Mouse (Mus musculus) bone marrow, adult 2 months (tissue): ENCODE data around the gene Macf1. TPM values are rescaled to one million over a fixed set of nuclear protein-coding genes. Genes with fewer than 3 reads are reported as not detected.

ENCODE experiments used
- H3K27ac ChIP-seq: fragments of 200-500 bp; 2 replicates; pipeline ENCODE4 v1.5.1; 2012; ENCODE audit warnings: low read depth, mild to moderate bottlenecking, control low read depth, inconsistent platforms, low read length; ENCODE audit not compliant: control insufficient read depth, poor library complexity, insufficient read depth
- H3K4me1 ChIP-seq: fragments of 200-500 bp; 2 replicates; pipeline ENCODE4 v1.6.1; 2011; ENCODE audit warnings: low read length; ENCODE audit not compliant: control insufficient read depth, insufficient read depth
- H3K4me3 ChIP-seq: fragments of 200-500 bp; replicated peaks from 2 replicates; pipeline ENCODE3; 2011; ENCODE audit warnings: mild to moderate bottlenecking, low read depth, low read length, control low read depth; ENCODE audit not compliant: control insufficient read depth
- CTCF ChIP-seq: fragments of 200-500 bp; IDR thresholded peaks from 2 replicates; pipeline ENCODE4 v1.5.1; 2011; ENCODE audit warnings: low read length, control low read depth; ENCODE audit not compliant: control insufficient read depth, insufficient read depth
- POLR2A ChIP-seq: fragments of 200-500 bp; IDR thresholded peaks from 2 replicates; pipeline ENCODE4 v1.6.1; 2011; ENCODE audit warnings: low read depth, mild to moderate bottlenecking, control low read depth, low read length, borderline replicate concordance; ENCODE audit not compliant: control insufficient read depth
- WGBS: fragments of 180-500 bp; shearing (Covaris S2); methylation state at CpG from one replicate; pipeline ENCODE4 v1.1.7; 2018; 5-methylcytosine and 5-hydroxymethylcytosine counted together
- polyA plus RNA-seq: library from polyadenylated mRNA; stranded (reverse); fragments of >200 nt; gene quantifications from 2 replicates; pipeline ENCODE4 v1.2.4, GENCODE M21; 2011; ENCODE audit warnings: low replicate concordance; ENCODE audit not compliant: missing spikeins, insufficient read depth, insufficient read length

Macf1 gene
- polyA plus RNA-seq, 1 experiment = 124 TPM

- TF ChIP-seq CTCF (no peak), POLR2A (no peak)
- Histone ChIP-seq H3K4me1 (no peaks in the 10 kb centered on the region; the same call in 1 of the 2 replicates), H3K4me3 (no peak overlapping the region), H3K27ac (no peak overlapping the region)
- 89% methylated on average over 10 of the region's 10 CpGs for WGBS
These were observed 377.2 kb downstream of the Macf1 start for GRCm38 (mm10) chr4:123306999-123307398.

- WGBS = 3% methylated on average over 3 of the region's 3 CpGs
- TF ChIP-seq CTCF (peak; percentile 38), POLR2A (no peak)
- H3K4me1 ChIP-seq = no peaks in the 10 kb centered on the region
- H3K4me3 ChIP-seq = no peak overlapping the region
- H3K27ac ChIP-seq = no peak overlapping the region
These were observed 378.4 kb downstream of the Macf1 start for GRCm38 (mm10) chr4:123305789-123306188.

Other genes starting within 250 kb of the Macf1 start
- 79.0 and 95.2 TPM in 2 replicates for gene Ndufs5, start 33.8 kb upstream of the Macf1 start, polyA plus RNA-seq
- gene Akirin1, start 66.0 kb upstream of the Macf1 start, polyA plus RNA-seq = 11.8 and 13.1 TPM in 2 replicates
- gene Rhbdl2, start 103.5 kb upstream of the Macf1 start, polyA plus RNA-seq = 3.8 TPM in 1 of 2 replicates, not detected in the other
- not detected in 2 replicates for gene 4933427I04Rik, start 175.3 kb upstream of the Macf1 start, polyA plus RNA-seq
- 12.9 and 35.6 TPM in 2 replicates for gene Mycbp, start 220.5 kb upstream of the Macf1 start, polyA plus RNA-seq
- gene Rragc, start 233.1 kb upstream of the Macf1 start, polyA plus RNA-seq = 14.7 and 31.2 TPM in 2 replicates
- gene 4930535I16Rik, start 233.7 kb upstream of the Macf1 start, polyA plus RNA-seq = not detected in 2 replicates